Mouse (Mus musculus) frontal cortex, postnatal 36 days (tissue): ENCODE measurements around the gene Olfr1425.
"Not testable (repeated sequence)": the region's sequence is repeated elsewhere in the genome, so short reads cannot be mapped to it uniquely, and the experiment has no call there.

Experiments used
- DNase-seq, 2 experiments: peaks; one replicate each; pipeline ENCODE4 v3.0.0; 2022; ENCODE audit warnings: low spot score in 2 of 2

The Olfr1425 gene

GRCm38 (mm10) chr19:12077631-12078030 lies at the start of gene Olfr1425:
Gene Olfr1425 (minus strand): TSS chr19:12077731.
- DNase-seq = not testable (repeated sequence)

- no peak for DNase-seq
Measured at GRCm38 (mm10) chr19:12123103-12123502, 45.6 kb upstream of the Olfr1425 start, which contains the start of gene Olfr76. Gene Olfr76 (minus strand): TSS chr19:12123203.

- no peak for DNase-seq
Measured at GRCm38 (mm10) chr19:12116464-12116863, 38.9 kb upstream of the Olfr1425 start.

- DNase-seq = no peak
Measured at GRCm38 (mm10) chr19:12115797-12116196, 38.3 kb upstream of the Olfr1425 start, which contains the start of gene Olfr1428. Gene Olfr1428 (minus strand): TSS chr19:12115897.

- no peak for DNase-seq
Measured at GRCm38 (mm10) chr19:12113807-12114206, 36.3 kb upstream of the Olfr1425 start.

GRCm38 (mm10) chr19:12104541-12104940 lies 27.0 kb upstream of the Olfr1425 start:
- DNase-seq = peak in 1 of 2 experiments; percentile 12

- no peak for DNase-seq
Measured at GRCm38 (mm10) chr19:12103234-12103633, 25.7 kb upstream of the Olfr1425 start, which contains the start of gene Olfr1427. Gene Olfr1427 (minus strand): TSS chr19:12103334.

GRCm38 (mm10) chr19:12091913-12092312 lies 14.4 kb upstream of the Olfr1425 start, which contains the start of gene Olfr1426:
Gene Olfr1426 (minus strand): TSS chr19:12092013.
- no peak for DNase-seq

- DNase-seq = not testable (repeated sequence)
Measured at GRCm38 (mm10) chr19:12069546-12069945, 8.0 kb downstream of the Olfr1425 start.

GRCm38 (mm10) chr19:12067806-12068205 lies 9.7 kb downstream of the Olfr1425 start:
- not testable (repeated sequence) for DNase-seq

- DNase-seq = not testable (repeated sequence)
Measured at GRCm38 (mm10) chr19:12062582-12062981, 14.9 kb downstream of the Olfr1425 start, which contains the start of gene Olfr1424. Gene Olfr1424 (minus strand): TSS chr19:12062682.

- DNase-seq = no peak
Measured at GRCm38 (mm10) chr19:12043163-12043562, 34.4 kb downstream of the Olfr1425 start.

GRCm38 (mm10) chr19:12041217-12041616 lies 36.3 kb downstream of the Olfr1425 start, which contains the start of gene Olfr1423:
Gene Olfr1423 (minus strand): TSS chr19:12041317.
- no peak for DNase-seq

GRCm38 (mm10) chr19:12037727-12038126 lies 39.8 kb downstream of the Olfr1425 start:
- DNase-seq = no peak

- no peak for DNase-seq
Measured at GRCm38 (mm10) chr19:12026606-12027005, 50.9 kb downstream of the Olfr1425 start.

GRCm38 (mm10) chr19:12025333-12025732 lies 52.2 kb downstream of the Olfr1425 start:
- DNase-seq = no peak

GRCm38 (mm10) chr19:12024149-12024548 lies 53.4 kb downstream of the Olfr1425 start:
- DNase-seq = no peak
